Mouse (Mus musculus) stomach, postnatal 0 days (tissue): ENCODE results near the gene P2ry2. TPM values are rescaled to one million over a fixed set of nuclear protein-coding genes. Genes with fewer than 3 reads are reported as not detected.

ENCODE experiments used
- ATAC-seq: fragments of 200-750 bp; cut with Nextera tagmentation; 2 replicates; pipeline ENCODE4 v1.8.0; 2017; ENCODE audit not compliant: low FRiP score, low TSS enrichment
- DNase-seq: peaks from one replicate; pipeline ENCODE4 v3.0.0-alpha.2; 2016; ENCODE audit warnings: low spot score
- H3K27ac ChIP-seq: fragments of 300-500 bp; sonication (generic); replicated peaks from 2 replicates; pipeline ENCODE4 v1.5.1; 2014; ENCODE audit warnings: mild to moderate bottlenecking, control low read depth
- H3K27me3 ChIP-seq: fragments of 300-500 bp; sonication (generic); 2 replicates; pipeline ENCODE4 v1.6.1; 2014; ENCODE audit warnings: low read length; ENCODE audit not compliant: control insufficient read depth, insufficient read depth
- H3K36me3 ChIP-seq: fragments of 300-500 bp; sonication (generic); 2 replicates; pipeline ENCODE4 v1.6.1; 2014; ENCODE audit warnings: low read length, mixed read lengths; ENCODE audit not compliant: control insufficient read depth, insufficient read depth
- H3K4me1 ChIP-seq: fragments of 300-500 bp; sonication (generic); replicated peaks from 2 replicates; pipeline ENCODE4 v1.6.1; 2014; ENCODE audit warnings: antibody characterized with exemption; ENCODE audit not compliant: control insufficient read depth, insufficient read depth
- H3K4me2 ChIP-seq: fragments of 300-500 bp; sonication (generic); replicated peaks from 2 replicates; pipeline ENCODE4 v1.6.1; 2014; ENCODE audit warnings: low read depth, mild to moderate bottlenecking, control low read depth, moderate library complexity
- H3K4me3 ChIP-seq: fragments of 300-500 bp; sonication (generic); 2 replicates; pipeline ENCODE4 v1.5.1; 2014; ENCODE audit warnings: low read depth, low read length, control low read depth
- H3K9ac ChIP-seq: fragments of 300-500 bp; sonication (generic); 2 replicates; pipeline ENCODE4 v1.6.1; 2014; ENCODE audit warnings: mild to moderate bottlenecking, low read length, control low read depth, mixed read lengths
- H3K9me3 ChIP-seq: fragments of 300-500 bp; sonication (generic); 2 replicates; pipeline ENCODE4 v1.6.1; 2016; ENCODE audit warnings: low read length; ENCODE audit not compliant: control insufficient read depth
- CTCF ChIP-seq: IDR thresholded peaks from 2 replicates; pipeline ENCODE4 v1.5.1; 2016; ENCODE audit warnings: antibody characterized with exemption, low read depth, mild to moderate bottlenecking, moderate library complexity
- EP300 ChIP-seq: optimal IDR thresholded peaks from 2 replicates; pipeline ENCODE3; 2016; ENCODE audit warnings: antibody characterized with exemption
- WGBS: fragments of 180-500 bp; shearing (Covaris S2); extraction: QIAGEN DNeasy Blood & Tissue Kit; methylation state at CpG from one replicate; pipeline ENCODE4 v1.1.7; 2014; 5-methylcytosine and 5-hydroxymethylcytosine counted together
- polyA plus RNA-seq: library from polyadenylated mRNA; unstranded; fragments of >200 nt; fragmentation: Nextera tagmentation; extraction: Ambion mirVana; gene quantifications from 2 replicates; pipeline ENCODE4 v1.2.1, GENCODE M21; 2015

The P2ry2 gene
- polyA plus RNA-seq, 1 experiment from 2014 or later = 5.7 TPM

GRCm38 (mm10) chr7:100951903-100952302 lies 60.8 kb downstream of the P2ry2 start:
- Histone ChIP-seq H3K36me3 (no peaks in the 10 kb centered on the region), H3K4me1 (no peaks in the 10 kb centered on the region), H3K27me3 (no peaks in the 10 kb centered on the region), H3K4me3 (no peak overlapping the region), H3K4me2 (no peak overlapping the region), H3K27ac (peak overlapping the region; percentile 30), H3K9me3 (no peaks in the 10 kb centered on the region), H3K9ac (no peak overlapping the region)
- ATAC-seq (peak; percentile 50; the same call in 1 of the 2 replicates), DNase-seq (no peak)
- 42% methylated on average over 2 of the region's 2 CpGs for WGBS
- TF ChIP-seq CTCF (no peak), EP300 (no peak)

DNA sequence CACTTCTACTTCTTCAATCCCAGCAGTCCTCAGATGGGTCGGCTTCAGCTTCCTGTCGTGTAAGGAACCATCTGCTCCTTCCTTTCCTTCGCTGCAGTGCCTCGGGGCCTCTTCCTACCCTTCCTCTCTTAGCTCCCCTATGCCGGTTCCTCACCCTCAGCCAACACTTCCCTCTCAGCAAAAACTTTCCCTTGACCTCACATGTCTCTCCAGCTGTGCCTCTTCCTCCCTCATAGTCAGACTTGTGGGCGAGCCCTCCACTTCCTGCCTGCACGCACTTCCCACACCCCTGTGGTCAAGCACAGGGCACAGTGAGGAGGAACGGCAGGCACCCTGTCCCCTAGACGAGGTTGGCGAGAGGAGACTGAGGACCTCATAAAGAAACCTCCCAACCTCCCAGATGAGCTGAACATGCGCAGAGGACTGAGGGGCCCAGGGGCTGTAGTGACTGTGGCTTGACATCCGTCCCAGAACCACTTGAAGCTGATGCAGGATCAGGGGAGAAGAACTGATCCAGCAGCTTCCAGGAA lies 62.1 kb downstream of the P2ry2 start:
- TF ChIP-seq CTCF (no peak), EP300 (no peak)
- ATAC-seq (peak; percentile 67; the same call in 1 of the 2 replicates), DNase-seq (no peak)
- Histone ChIP-seq H3K4me2 (no peak overlapping the region), H3K9me3 (no peaks in the 10 kb centered on the region), H3K27ac (peak overlapping the region; percentile 67), H3K27me3 (no peaks in the 10 kb centered on the region), H3K36me3 (no peaks in the 10 kb centered on the region), H3K9ac (no peak overlapping the region), H3K4me3 (no peak overlapping the region), H3K4me1 (no peaks in the 10 kb centered on the region)
- WGBS = 53% methylated on average over 12 of the region's 12 CpGs

- Histone ChIP-seq H3K4me3 (no peak overlapping the region), H3K9ac (no peak overlapping the region), H3K27me3 (no peaks in the 10 kb centered on the region), H3K9me3 (no peaks in the 10 kb centered on the region), H3K36me3 (no peaks in the 10 kb centered on the region), H3K4me2 (no peak overlapping the region), H3K4me1 (no peaks in the 10 kb centered on the region), H3K27ac (peak overlapping the region; percentile 67)
- TF ChIP-seq CTCF (no peak), EP300 (no peak)
- no peak for DNase-seq
- ATAC-seq = 0 out of 2 replicates have a peak, but pooled peaks have one; percentile 22
- WGBS = 75% methylated on average over 5 of the region's 5 CpGs
Observed at GRCm38 (mm10) chr7:100950031-100950430, 62.6 kb downstream of the P2ry2 start.

Other genes starting within 250 kb of the P2ry2 start
- 0.71 and 1.2 TPM in 2 replicates for gene Relt, start 149.4 kb downstream of the P2ry2 start, polyA plus RNA-seq
- 2.2 and 2.7 TPM in 2 replicates for gene Arhgef17, start 80.8 kb downstream of the P2ry2 start, polyA plus RNA-seq
- gene P2ry6, start 38.2 kb downstream of the P2ry2 start, polyA plus RNA-seq = 6.1 and 6.4 TPM in 2 replicates
- 6.4 and 6.9 TPM in 2 replicates for gene Fchsd2, start 80.0 kb upstream of the P2ry2 start, polyA plus RNA-seq